Mouse (Mus musculus) G1E (cell line): Measurements from ENCODE around the gene Grik2.

Experiments used
- CTCF ChIP-seq: IDR thresholded peaks from 2 replicates; pipeline ENCODE4 v1.5.1; 2012; ENCODE audit warnings: low read depth, low read length, inconsistent platforms, mixed read lengths
- GATA1 ChIP-seq: IDR thresholded peaks from 2 replicates; pipeline ENCODE4 v1.6.1; 2012; ENCODE audit warnings: borderline replicate concordance, low read length, inconsistent platforms, mixed read lengths
- GATA2 ChIP-seq: IDR thresholded peaks from 2 replicates; pipeline ENCODE4 v1.6.1; 2012; ENCODE audit warnings: low read depth, low read length, inconsistent platforms, borderline replicate concordance
- POLR2AphosphoS5 ChIP-seq: IDR thresholded peaks from 2 replicates; pipeline ENCODE4 v1.6.1; 2012; ENCODE audit warnings: low read depth, low read length, inconsistent platforms; ENCODE audit not compliant: insufficient replicate concordance
- TAL1 ChIP-seq: conservative IDR thresholded peaks from 2 replicates; pipeline ENCODE4 v1.6.1; 2012; ENCODE audit warnings: low read depth, low read length, inconsistent platforms, mixed read lengths

GRCm38 (mm10) chr10:49834392-49834791 is 45.8 kb upstream of the Grik2 start:
- TF ChIP-seq CTCF, result no peak
- TF ChIP-seq POLR2AphosphoS5, result no peak
- TF ChIP-seq GATA1, result no peak
- no peak for TF ChIP-seq GATA2
- TF ChIP-seq TAL1, result no peak
